Mouse (Mus musculus) urinary bladder, postnatal 36 days (tissue): ENCODE results near the gene Kbtbd12.

ENCODE experiments used
- DNase-seq, 2 experiments: peaks; one replicate each; pipeline ENCODE4 v3.0.0; 2022; ENCODE audit warnings: low spot score in 2 of 2, mixed read lengths in 1 of 2

Kbtbd12 gene

DNA sequence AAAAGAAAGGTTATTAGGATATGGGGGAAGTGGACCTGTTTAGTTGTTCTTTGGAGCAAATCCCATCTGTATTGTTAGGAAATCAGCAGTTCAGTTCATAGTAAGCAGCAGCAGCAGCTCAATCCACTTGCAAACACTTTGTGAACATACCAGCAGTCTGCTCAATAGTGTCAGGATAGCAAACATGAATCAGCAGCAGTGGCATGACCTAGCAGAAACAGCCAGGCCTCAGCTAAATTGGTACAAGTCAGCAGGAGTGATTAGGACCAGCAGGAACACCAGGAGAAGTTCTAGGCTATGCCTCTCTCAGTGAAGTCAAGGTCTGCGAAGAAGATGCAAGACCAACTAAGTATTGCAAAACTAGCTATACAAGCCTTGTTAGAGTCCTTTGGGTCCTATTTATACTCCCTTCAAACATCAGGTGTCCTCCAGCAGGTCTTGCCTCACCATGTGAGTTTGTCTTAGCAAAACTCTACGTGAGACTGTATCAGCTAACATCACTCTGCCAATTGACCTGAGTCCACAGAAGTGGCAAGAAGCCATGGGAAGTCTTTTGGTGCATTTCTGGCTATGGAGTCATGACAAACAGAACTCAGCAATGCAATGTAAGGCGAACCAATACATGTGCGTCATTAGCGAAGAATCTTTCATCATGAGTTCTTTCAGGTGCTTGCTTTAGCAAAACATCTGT lies at the start of gene Kbtbd12:
Kbtbd12 (minus strand) TSS at position 340 of the 691 bp plus-strand sequence.
- no peak for DNase-seq

DNA sequence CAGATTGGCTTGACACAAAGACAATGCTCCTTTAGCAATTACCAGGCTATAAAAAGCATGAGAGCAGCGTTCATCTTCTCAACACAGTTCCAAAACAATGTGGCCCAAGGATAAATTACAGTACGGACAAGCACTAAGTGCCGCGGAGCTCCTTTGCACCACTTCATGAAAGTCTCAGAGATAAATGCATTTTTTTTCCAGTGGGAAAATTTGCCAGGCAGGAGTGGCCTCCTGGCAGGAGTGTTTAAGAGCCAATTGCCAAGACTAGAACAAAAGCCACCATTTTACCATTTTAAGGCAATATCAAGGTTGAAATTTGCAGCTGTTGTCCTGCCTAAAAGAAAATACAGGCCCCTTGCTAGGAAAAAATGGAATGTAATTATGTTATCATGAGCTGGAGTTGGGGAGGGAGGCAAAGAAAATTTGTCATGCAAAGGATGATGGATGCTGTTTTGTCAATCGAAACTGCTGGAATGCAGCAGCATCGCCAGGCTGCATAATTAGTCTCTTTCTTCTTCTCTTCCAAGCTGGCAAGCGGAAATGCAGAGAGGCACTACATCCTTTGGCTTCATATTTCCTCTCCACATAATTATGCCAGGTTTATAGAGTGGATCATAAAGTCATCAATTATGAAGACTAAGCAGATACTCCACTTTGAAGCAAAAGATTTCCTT lies 45.8 kb upstream of the Kbtbd12 start:
- DNase-seq, result no peak

DNA sequence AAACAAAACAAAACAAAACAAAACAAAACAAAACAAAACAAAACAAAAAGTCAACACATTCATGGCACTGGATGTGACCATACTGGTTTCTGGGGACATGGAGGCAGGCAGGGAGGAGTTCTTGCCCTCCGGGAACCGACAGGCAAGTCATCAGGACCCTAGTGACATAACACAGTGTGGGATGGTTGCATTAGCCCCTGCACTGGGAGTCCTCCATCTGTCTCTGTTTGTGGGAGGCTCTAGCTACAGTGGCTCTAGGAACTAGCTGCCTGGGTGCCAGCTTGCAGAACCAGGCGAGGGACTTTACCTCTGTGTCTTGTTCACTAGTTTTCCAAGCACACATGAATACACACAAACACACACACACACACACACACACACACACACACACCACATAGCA lies 43.3 kb upstream of the Kbtbd12 start:
- no peak for DNase-seq

DNA sequence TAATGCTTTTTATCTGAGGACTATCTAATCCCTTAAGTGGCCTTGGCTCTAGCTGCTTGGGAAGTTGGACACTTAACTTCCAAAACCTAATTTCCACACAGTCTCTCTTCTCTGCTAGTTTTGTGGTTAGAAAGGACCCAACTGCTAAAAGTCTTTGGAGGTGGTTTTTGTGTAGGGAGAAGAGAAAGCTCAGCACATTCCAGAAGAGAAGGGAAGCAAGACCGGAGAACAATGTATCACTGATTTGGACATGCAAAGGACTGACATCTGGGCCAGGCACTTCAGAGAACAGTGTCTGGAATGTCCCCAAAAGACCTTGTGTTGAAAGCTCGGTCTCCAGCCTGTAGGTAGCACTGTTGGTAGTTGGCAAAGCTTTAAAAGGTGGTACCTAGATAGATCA lies 40.0 kb upstream of the Kbtbd12 start:
- no peak for DNase-seq

DNA sequence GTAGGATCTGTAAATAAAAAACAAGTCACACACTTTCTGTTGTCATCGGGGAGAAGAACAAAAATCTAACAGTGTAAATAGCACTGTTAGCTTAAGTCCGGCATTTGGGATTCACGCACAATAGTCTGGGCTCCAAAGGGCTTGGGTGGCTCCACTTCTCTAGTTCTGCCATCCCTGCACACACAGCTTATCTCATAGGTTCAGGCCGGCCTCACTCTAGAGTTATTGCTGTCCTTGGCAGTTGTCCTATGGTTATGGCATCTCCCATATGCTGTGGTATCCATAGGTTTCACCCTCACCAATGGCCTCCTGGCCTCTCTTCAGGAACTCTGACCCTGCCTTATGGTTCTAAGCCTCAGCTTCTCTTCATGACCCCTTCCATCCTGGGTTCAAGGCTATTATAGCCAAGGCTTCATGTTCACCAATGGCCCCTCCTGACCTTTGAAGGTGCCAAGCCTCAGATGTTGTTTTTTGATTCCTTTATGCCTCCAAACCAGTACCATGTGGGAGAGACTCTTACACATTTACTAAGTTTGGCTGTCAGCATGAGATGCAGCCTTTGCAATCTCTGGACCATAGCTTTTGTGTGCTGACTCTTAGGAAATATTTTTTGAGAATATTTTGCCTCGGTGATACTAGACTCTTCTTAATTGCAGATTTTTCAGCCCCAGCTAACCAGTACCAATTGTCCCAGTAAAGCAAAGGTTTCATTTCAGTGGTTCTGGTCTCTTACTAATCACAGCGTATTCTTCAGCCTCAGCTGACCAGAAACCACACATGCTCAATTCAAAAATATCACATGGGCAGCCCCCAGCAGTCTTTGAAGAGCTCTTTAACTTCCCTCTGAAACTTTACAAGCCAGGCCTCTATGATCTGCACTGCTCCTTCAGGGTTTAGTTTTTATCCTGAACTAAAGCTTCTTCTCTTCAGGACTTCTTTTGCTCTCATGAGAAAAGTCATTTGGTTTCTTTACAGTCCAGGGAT lies 39.3 kb upstream of the Kbtbd12 start:
- no peak for DNase-seq

DNA sequence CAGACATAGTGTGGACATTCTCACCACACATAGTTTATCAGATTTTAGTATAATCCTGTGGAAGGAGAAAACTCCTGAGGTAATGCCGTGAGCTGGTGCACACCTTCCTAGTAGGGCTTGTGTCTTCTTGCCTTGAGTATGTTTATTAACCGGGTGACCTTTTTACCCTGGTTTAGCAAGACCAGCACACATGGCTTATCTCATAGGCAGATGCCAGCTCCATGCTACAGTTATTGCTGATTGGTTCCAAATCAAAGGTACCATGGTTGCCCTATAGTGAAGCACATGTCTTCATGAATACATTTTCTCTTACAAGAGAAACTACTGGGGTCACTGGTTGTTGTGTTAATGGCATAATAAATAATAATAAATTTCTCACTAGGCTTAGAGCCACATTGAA lies 38.1 kb upstream of the Kbtbd12 start:
- no peak for DNase-seq

DNA sequence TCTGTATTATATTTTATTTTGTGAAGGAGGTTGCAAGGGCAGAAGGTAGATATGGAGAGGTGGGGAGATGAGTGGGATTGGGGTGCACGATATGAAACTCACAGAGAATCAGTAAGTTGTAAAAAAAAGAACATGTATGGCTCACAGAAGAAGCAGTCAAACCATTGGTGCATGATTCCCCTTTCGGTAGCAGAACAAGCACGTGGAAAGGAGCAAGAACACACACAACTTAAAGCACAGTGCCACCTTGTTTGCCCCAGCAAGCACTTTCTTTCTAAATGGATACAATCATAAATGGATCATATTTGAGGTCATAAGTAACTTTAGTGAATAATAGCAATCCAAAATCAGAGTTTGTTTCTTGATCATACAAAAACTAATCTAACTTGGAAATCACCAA lies 24.5 kb upstream of the Kbtbd12 start:
- no peak for DNase-seq

DNA sequence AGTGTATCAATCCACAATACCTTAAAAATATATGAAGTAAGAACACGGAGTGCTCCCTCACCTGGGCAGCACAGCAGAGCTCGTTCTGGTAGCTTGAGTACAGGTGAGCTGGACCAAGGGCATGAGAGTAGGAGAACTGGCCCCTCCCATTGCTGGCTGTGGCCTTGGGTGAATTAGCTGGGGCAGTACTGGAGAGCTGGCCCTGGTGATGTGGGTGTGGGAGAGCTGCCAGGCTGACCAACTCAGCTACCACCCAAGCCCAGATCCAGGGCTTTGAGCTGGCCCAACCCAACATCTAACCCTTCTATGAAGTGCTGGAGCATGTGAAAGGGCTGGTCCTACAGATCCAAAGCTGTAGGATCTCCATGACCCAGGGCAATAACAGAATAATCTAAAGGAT lies 23.9 kb upstream of the Kbtbd12 start:
- DNase-seq, result no peak

DNA sequence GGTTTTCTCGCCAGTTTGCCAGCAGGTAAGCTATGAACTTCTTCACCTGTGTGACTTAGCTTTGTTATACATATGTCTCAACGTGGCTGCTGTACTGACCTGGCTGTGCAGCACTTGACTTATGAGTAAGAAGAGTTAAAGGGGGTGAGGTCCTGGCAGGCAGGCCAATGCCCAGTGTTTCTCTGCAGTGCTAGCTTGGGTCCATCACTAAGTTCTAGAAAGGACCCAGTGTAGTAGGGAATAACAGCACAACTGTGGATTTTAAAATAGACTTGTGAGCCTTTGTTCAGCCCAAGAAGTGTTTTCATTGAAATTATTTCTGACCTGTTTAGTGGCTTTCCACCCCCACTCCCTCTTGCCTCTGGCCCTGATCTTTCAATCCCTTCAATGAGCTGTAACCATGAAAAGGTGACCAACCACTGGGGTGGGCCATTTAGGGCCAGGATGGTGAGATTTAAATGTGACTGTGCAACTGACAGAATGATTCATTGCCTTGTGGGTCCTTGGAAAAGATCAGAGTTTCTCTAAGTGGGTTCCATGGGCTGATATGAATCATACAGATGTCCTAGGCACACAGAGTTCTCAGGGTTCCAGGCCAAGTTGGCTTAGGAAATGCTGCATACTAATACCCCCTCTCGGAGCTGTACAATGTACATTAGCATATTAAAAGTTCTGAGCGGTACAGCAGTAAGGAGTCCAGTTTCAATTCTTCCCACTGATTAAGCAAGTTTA lies 10.0 kb upstream of the Kbtbd12 start:
- no peak for DNase-seq

DNA sequence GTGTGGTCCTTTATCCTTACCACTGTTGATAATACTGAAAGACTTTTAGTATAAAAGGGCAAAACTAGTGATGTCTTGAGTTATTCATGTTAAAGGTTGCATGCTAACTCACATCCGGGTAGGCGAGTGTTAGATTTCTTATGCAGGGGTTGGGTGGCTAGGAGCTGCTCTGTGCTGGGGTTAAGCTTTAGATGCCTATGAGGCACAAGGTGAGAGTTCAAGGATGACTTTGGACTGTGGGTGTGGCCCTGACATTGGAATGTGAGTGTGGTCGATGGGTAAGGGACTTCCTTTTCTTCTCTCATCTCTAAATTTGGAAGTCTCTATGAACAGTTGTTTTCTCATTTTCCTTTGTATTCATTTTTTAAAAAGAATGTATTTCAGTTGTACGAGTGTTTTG lies 7.0 kb upstream of the Kbtbd12 start:
- no peak for DNase-seq

DNA sequence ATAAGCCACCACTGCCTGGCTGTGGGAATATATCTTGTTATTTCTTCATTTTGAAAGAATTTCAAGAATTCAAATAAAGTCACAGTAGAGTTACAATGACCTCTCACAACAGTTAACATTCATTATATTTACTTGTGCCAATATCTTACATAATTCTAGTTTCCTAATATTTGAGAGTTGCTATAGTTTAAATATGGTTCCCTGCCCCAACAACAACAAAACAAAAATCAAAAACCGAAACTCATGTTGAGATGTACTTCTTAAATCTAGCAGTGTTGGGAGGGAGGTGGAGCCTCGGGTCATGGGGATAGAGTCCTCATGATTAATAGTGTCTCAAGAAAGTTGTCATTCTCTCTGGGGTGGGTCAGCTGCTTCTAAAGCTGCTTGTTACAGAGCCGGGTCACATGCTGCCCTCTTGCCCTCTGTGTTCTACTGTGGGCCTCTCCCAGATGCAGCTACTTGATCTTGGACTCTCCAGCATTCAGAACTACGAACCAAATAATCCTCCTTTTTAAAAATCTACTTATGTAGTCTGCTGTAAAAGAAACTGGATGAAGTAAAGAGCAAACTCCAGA lies 3.7 kb upstream of the Kbtbd12 start:
- DNase-seq, result no peak

DNA sequence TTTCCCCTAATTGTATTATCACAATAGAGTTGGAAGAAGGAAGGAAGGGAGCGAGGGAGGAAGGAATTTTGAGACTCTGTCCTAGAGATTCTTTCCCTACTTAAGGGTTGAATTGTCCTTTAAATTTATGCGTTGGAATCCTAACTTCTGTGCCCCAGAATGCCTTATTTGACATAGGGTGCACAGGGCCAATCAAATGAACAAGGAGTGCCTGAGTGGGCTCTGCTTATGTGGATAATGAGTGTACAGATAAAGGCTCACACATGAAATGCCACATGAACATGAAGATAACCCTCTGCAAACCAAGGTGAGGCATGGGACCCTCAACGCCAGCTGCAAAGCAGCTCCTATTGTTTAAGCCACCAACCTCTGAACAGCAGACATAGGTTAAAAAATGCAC lies 2.6 kb upstream of the Kbtbd12 start:
- DNase-seq, result no peak

DNA sequence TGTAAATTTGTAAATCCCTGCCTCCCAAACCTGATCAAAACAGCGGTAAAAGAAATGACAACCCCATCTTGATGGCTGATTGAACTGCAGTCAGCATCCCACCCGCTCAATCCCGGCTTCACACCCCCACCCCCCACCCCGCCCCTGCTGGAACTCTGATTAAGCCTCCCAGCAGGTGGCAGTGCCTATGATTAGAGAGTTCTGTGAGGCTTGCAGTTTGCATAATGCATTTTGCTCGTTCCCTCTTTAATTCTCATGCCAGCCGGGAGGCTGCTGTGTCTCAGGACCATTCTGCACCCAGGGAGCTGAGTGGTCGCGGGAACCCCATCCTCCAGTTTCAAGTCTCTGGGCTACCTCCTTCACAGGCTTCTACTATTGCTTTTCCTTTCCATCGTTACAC lies 2.2 kb upstream of the Kbtbd12 start:
- DNase-seq, result no peak

DNA sequence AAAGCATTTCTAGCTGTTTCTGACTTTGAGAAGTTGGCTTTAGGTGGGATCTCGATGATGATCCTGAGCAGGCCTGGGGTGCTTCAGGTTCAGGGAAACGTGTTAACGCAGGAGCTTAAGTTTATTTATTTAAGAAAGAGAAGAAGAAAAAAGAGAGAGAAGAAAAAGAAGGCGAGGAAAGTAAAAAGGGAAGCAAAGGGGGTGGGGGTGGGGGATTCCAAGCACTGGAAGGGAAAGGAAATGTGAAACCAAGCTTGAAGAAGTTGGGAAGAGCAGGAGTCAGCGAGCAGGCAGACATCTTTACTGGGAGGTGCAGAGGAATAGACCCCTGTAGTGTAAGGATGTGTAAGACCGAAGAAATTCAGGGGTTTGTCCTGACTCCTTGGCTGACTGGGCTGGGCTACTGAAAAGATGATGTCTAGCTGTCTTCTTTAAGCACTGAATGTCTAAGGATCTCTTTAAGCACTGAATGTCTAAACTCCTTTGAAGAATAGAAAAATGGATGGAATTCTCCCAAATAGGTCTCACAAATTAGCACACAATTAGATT lies 1.7 kb upstream of the Kbtbd12 start:
- DNase-seq, result no peak

DNA sequence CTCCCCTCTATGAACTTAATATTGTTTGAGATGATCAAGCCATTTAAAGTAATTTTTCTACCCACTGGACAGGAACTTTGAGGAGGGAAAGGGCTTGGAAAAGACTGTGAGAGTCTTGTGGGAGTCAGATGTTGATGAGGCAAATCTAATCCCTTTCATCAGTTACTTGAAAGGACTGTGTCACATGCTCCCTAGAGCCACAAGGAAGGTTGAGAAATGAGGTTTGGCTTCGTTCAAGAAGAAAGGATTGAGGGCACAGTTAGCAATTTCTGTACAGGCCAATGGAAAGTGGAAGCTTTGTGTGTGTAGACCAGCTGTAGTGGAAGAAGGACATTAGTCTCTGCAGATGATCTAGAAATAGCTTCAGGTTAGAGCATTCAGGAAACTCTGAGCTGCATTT lies 1.2 kb upstream of the Kbtbd12 start:
- no peak for DNase-seq

DNA sequence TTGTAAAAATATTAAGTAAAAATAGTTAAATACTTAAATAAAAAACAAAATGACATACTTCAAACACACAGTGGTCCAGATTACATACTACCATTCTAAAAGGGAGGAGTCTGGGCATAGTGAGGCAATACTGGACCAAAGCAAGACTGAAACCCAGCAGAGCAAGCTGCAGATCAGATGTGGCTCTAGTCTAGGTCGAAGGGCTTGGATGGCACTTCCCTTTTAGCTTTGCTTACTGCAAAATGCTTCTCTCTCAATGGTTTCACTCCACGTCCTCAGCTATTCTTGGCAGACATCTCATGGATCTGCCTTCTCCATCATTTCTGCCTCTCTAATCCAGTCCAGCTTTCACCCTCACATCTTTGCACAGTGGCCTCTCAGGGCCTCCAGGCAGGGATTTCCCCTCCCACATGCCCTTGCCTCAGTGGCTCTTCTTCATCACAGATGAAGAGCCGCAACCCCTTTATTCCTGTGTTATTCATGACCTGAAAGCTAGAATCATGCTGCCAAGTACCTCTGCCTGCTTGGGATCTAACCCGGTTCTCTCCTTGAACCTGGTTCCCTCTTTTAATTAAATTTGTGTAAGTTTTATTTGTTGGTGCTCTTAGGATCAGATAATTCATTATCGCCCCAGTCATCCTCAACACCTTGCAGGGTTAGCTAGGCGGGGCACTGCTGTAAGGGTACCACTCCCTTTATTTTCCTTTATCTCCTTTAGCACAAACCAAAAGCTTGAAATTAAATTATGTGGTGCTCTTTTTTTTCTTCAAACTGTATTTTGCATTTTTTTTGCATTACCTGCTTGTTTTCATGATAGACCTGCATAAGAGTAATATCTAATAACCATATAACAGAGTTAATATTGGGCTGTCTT lies 1.6 kb downstream of the Kbtbd12 start:
- no peak for DNase-seq

DNA sequence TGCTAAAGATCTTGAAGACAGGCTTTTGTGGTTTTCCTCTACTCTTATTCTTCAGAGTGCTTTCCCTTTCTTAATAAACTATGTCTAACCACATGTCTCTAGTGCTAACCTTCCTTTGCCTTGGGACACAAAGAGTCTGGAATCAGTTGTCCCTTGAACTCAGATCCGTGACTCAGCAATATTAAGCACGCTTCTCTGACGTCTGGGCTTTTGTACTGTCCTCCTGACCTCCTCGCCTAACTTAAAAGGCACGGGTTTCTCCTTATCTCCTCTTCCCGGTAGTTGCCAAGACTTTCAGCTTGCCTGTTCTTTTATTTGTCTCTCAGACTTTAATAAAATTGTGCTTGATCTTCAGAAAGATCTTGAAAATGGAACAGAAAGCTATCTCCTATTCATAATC lies 6.5 kb downstream of the Kbtbd12 start:
- DNase-seq, result no peak

DNA sequence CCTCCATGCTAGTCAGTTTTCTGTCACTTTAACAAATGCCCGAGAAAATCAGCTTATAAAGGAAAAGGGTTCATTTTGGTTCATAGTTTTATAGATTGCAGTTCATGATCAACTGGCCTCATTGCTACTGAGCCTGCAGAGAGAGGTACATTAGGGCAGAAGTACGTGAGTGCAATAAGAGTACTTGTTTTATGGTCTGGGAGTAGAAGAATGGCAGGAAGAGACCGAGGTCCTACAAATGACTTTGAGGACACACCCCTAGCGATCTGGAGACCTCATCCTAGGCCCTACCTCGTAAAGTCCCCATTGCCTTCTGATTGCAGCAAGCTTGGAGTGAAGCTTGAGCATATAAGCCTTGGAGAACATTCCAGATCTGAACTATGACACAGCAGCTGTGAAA lies 7.2 kb downstream of the Kbtbd12 start:
- no peak for DNase-seq

DNA sequence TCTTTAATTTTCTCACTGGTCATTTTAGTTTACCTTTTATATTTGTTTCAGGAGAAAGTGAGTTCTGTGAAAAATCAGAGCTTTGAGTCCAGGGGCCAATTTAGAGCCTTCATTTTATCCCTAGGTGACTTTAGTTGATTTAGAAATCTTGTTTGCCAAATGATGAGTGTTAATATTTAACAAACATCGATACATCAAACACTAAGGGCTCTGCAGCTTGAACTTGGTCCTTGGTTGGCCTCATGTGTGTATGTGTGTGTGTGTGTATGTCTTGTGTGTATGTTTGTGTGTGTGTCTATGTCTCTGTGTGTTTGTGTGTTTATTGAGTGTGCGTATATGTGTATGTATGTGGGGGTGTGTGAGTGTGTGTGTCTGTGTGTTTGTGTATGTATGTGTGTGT lies 7.9 kb downstream of the Kbtbd12 start:
- no peak for DNase-seq

DNA sequence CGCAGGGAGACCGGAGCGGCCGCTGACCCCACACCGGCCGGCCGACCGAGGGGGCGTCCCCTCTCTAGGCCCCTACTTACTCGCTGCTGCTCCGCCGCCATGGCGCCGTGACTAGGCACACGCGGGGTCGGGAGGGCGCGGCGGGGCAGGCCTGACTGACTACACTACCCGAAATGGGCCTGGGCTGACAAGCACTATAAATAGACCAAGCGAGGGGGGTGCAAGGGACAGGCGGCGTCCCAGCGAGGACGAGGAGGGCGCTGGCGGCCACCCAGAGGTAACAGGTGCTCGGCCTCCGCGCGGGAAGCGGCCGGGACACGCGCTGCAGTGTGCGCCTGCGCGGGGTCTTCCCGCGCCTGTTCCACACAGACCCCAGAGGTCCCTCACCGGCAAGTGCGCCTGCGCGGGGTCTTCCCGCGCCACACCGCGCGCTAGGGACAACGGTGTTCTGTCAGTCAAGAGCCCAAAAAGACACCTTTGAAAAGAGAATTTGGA lies 10.4 kb downstream of the Kbtbd12 start:
- DNase-seq, result peak in 1 of 2 experiments; percentile 10
